Mouse (Mus musculus): ENCODE data around the gene Acbd3. TPM values are rescaled to one million over a fixed set of nuclear protein-coding genes. Genes with fewer than 3 reads are reported as not detected.

Gene Acbd3
- polyA plus RNA-seq, 1 experiment: 14.8 TPM

- TF ChIP-seq POLR2A (IDR thresholded peaks at IDR 0.05; ENCODE audit: control insufficient read depth, extremely low read depth, insufficient read depth, low read length, poor library complexity) (no peak), CTCF (IDR thresholded peaks at IDR 0.05; ENCODE audit: borderline replicate concordance, control insufficient read depth, extremely low read depth, insufficient read depth, low read length, poor library complexity) (no peak)
- Histone ChIP-seq H3K27ac (ENCODE audit: control insufficient read depth, insufficient read depth, low read length) (no peak overlapping the region), H3K4me1 (replicated peaks; ENCODE audit: control insufficient read depth, insufficient read depth, low read length) (peaks cover under 1% of the 10 kb centered on the region; the same call in 1 of the 2 replicates), H3K27me3 (ENCODE audit: control insufficient read depth, insufficient read depth, low read length) (no peaks in the 10 kb centered on the region), H3K4me3 (ENCODE audit: control insufficient read depth, insufficient read depth, low read length) (no peak overlapping the region), H3K36me3 (ENCODE audit: control insufficient read depth, insufficient read depth, low read length) (peaks cover 23% of the 10 kb centered on the region)
- 37% methylated on average over 5 of the region's 5 CpGs for WGBS
- DNase-seq: no peak
These were observed 73.4 kb downstream of the Acbd3 start for GRCm38 (mm10) chr1:180799253-180799652.

- H3K4me1 ChIP-seq (replicated peaks; ENCODE audit: control insufficient read depth, insufficient read depth, low read length): no peaks in the 10 kb centered on the region
- H3K36me3 ChIP-seq (ENCODE audit: control insufficient read depth, insufficient read depth, low read length): peaks cover 31% of the 10 kb centered on the region
- no peaks in the 10 kb centered on the region for H3K27me3 ChIP-seq (ENCODE audit: control insufficient read depth, insufficient read depth, low read length)
- 98% methylated on average over 5 of the region's 5 CpGs for WGBS
- TF ChIP-seq CTCF (IDR thresholded peaks at IDR 0.05; ENCODE audit: borderline replicate concordance, control insufficient read depth, extremely low read depth, insufficient read depth, low read length, poor library complexity): no peak
- no peak overlapping the region for H3K27ac ChIP-seq (ENCODE audit: control insufficient read depth, insufficient read depth, low read length)
- no peak for DNase-seq
- H3K4me3 ChIP-seq (ENCODE audit: control insufficient read depth, insufficient read depth, low read length): no peak overlapping the region
These were observed 74.2 kb downstream of the Acbd3 start for GRCm38 (mm10) chr1:180800022-180800421.

- Histone ChIP-seq H3K4me1 (replicated peaks; ENCODE audit: control insufficient read depth, insufficient read depth, low read length) (no peaks in the 10 kb centered on the region), H3K27me3 (ENCODE audit: control insufficient read depth, insufficient read depth, low read length) (no peaks in the 10 kb centered on the region), H3K27ac (ENCODE audit: control insufficient read depth, insufficient read depth, low read length) (no peak overlapping the region), H3K36me3 (ENCODE audit: control insufficient read depth, insufficient read depth, low read length) (peaks cover 39% of the 10 kb centered on the region), H3K4me3 (ENCODE audit: control insufficient read depth, insufficient read depth, low read length) (no peak overlapping the region)
- 87% methylated on average over 2 of the region's 2 CpGs for WGBS
- no peak for TF ChIP-seq CTCF (IDR thresholded peaks at IDR 0.05; ENCODE audit: borderline replicate concordance, control insufficient read depth, extremely low read depth, insufficient read depth, low read length, poor library complexity)
- no peak for TF ChIP-seq POLR2A (IDR thresholded peaks at IDR 0.05; ENCODE audit: control insufficient read depth, extremely low read depth, insufficient read depth, low read length, poor library complexity)
- DNase-seq: no peak
These were observed 75.0 kb downstream of the Acbd3 start for GRCm38 (mm10) chr1:180800814-180801213.

- Histone ChIP-seq H3K4me3 (ENCODE audit: control insufficient read depth, insufficient read depth, low read length) (no peak overlapping the region), H3K27ac (ENCODE audit: control insufficient read depth, insufficient read depth, low read length) (no peak overlapping the region), H3K27me3 (ENCODE audit: control insufficient read depth, insufficient read depth, low read length) (no peaks in the 10 kb centered on the region), H3K4me1 (replicated peaks; ENCODE audit: control insufficient read depth, insufficient read depth, low read length) (no peaks in the 10 kb centered on the region), H3K36me3 (ENCODE audit: control insufficient read depth, insufficient read depth, low read length) (peaks cover 46% of the 10 kb centered on the region)
- TF ChIP-seq POLR2A (IDR thresholded peaks at IDR 0.05; ENCODE audit: control insufficient read depth, extremely low read depth, insufficient read depth, low read length, poor library complexity): no peak
- DNase-seq: no peak
- 97% methylated on average over 3 of the region's 3 CpGs for WGBS
These were observed 75.7 kb downstream of the Acbd3 start for GRCm38 (mm10) chr1:180801466-180801994.

Other genes with a start within 250 kb of the Acbd3 start
- 0.94 and 1.3 TPM in 2 replicates for gene Stum, start 242.5 kb upstream of the Acbd3 start, polyA plus RNA-seq (2012; rRNA removed)
- gene Parp1, start 157.1 kb upstream of the Acbd3 start, polyA plus RNA-seq (2012; rRNA removed): 49.6 and 57.3 TPM in 2 replicates
- 16.9 and 21.6 TPM in 2 replicates for gene Lin9, start 84.9 kb upstream of the Acbd3 start, polyA plus RNA-seq (2012; rRNA removed)
- gene Mixl1, start 29.0 kb upstream of the Acbd3 start, polyA plus RNA-seq (2012; rRNA removed): 0.13 and 0.52 TPM in 2 replicates
- gene H3f3a, start 87.9 kb downstream of the Acbd3 start, polyA plus RNA-seq (2012; rRNA removed): 750 and 796 TPM in 2 replicates
- 18.4 and 19.4 TPM in 2 replicates for gene Sde2, start 125.1 kb downstream of the Acbd3 start, polyA plus RNA-seq (2012; rRNA removed)
- 0.98 and 1.9 TPM in 2 replicates for gene Lefty2, start 167.1 kb downstream of the Acbd3 start, polyA plus RNA-seq (2012; rRNA removed)
- gene Pycr2, start 178.2 kb downstream of the Acbd3 start, polyA plus RNA-seq (2012; rRNA removed): 101 and 106 TPM in 2 replicates
- 6.0 and 6.4 TPM in 2 replicates for gene Lefty1, start 209.0 kb downstream of the Acbd3 start, polyA plus RNA-seq (2012; rRNA removed)
- 47.3 and 49.3 TPM in 2 replicates for gene Tmem63a, start 216.3 kb downstream of the Acbd3 start, polyA plus RNA-seq (2012; rRNA removed)

Data from thymus, adult 2 months (tissue).